Mouse (Mus musculus) 3134 (cell line): ENCODE results near the gene Hnf1a.

ENCODE experiments used
- DNase-seq: peaks from one replicate; pipeline ENCODE4 v3.0.0-alpha.2; 2011; ENCODE audit warnings: low spot score; ENCODE audit not compliant: insufficient read length; ENCODE audit errors: extremely low read depth

The Hnf1a gene

GRCm38 (mm10) chr5:114970824-114971227, at the start of gene Hnf1a:
TSS of gene Hnf1a (minus strand) at chr5:114971094.
- no peak for DNase-seq

- no peak for DNase-seq
Observed at GRCm38 (mm10) chr5:115018813-115019212, 47.9 kb upstream of the Hnf1a start.

GRCm38 (mm10) chr5:115018270-115018669, 47.4 kb upstream of the Hnf1a start:
- no peak for DNase-seq

- DNase-seq, result no peak
Observed at GRCm38 (mm10) chr5:115015121-115015520, 44.2 kb upstream of the Hnf1a start.

GRCm38 (mm10) chr5:115014570-115014969, 43.7 kb upstream of the Hnf1a start:
- DNase-seq, result no peak

- no peak for DNase-seq
Observed at GRCm38 (mm10) chr5:115013436-115013835, 42.5 kb upstream of the Hnf1a start.

- DNase-seq, result peak; percentile 64
Observed at GRCm38 (mm10) chr5:115011519-115012261, 40.8 kb upstream of the Hnf1a start.

- no peak for DNase-seq
Observed at GRCm38 (mm10) chr5:115011217-115011518, 40.3 kb upstream of the Hnf1a start.

- peak; percentile 78 for DNase-seq
Observed at GRCm38 (mm10) chr5:115010577-115011216, 39.8 kb upstream of the Hnf1a start, which contains the start of gene Sppl3. TSS of gene Sppl3 (plus strand) at chr5:115011137.

- DNase-seq, result no peak
Observed at GRCm38 (mm10) chr5:115009961-115010360, 39.1 kb upstream of the Hnf1a start.

- no peak for DNase-seq
Observed at GRCm38 (mm10) chr5:115009143-115009542, 38.2 kb upstream of the Hnf1a start.

- DNase-seq, result peak; percentile 44
Observed at GRCm38 (mm10) chr5:115008307-115008706, 37.4 kb upstream of the Hnf1a start.

GRCm38 (mm10) chr5:115007768-115008167, 36.9 kb upstream of the Hnf1a start:
- DNase-seq, result no peak

GRCm38 (mm10) chr5:115003224-115003873, 32.5 kb upstream of the Hnf1a start:
- DNase-seq, result no peak

- no peak for DNase-seq
Observed at GRCm38 (mm10) chr5:115002781-115003180, 31.9 kb upstream of the Hnf1a start.

GRCm38 (mm10) chr5:115001464-115001863, 30.6 kb upstream of the Hnf1a start:
- DNase-seq, result no peak

GRCm38 (mm10) chr5:115000503-115000902, 29.6 kb upstream of the Hnf1a start:
- no peak for DNase-seq

GRCm38 (mm10) chr5:114997327-114997726, 26.4 kb upstream of the Hnf1a start:
- no peak for DNase-seq

- no peak for DNase-seq
Observed at GRCm38 (mm10) chr5:114996447-114996846, 25.6 kb upstream of the Hnf1a start.

- DNase-seq, result no peak
Observed at GRCm38 (mm10) chr5:114985074-114985473, 14.2 kb upstream of the Hnf1a start.

- no peak for DNase-seq
Observed at GRCm38 (mm10) chr5:114982001-114982400, 11.1 kb upstream of the Hnf1a start.
